Mouse (Mus musculus): ENCODE measurements around the gene Sidt2.

Sidt2 gene

GRCm38 (mm10) chr9:45946872-45947183 lies 8.2 kb downstream of the Sidt2 start:
- in situ Hi-C loops (cut with MboI, MseI), result no loop called here

- in situ Hi-C loops (cut with MboI, MseI), result no loop called here
These were observed 8.7 kb downstream of the Sidt2 start for GRCm38 (mm10) chr9:45946182-45946871.

GRCm38 (mm10) chr9:45945721-45946120 lies 9.3 kb downstream of the Sidt2 start:
- in situ Hi-C loops (cut with MboI, MseI), result no loop called here

GRCm38 (mm10) chr9:45944506-45945400 lies 10.3 kb downstream of the Sidt2 start:
- in situ Hi-C loops (cut with MboI, MseI), result no loop called here

- in situ Hi-C loops (cut with MboI, MseI), result no loop called here
These were observed 11.2 kb downstream of the Sidt2 start for GRCm38 (mm10) chr9:45943628-45944505.

GRCm38 (mm10) chr9:45942916-45943315 lies 12.1 kb downstream of the Sidt2 start:
- in situ Hi-C loops (cut with MboI, MseI), result no loop called here

- in situ Hi-C loops (cut with MboI, MseI), result no loop called here
These were observed 12.6 kb downstream of the Sidt2 start for GRCm38 (mm10) chr9:45942464-45942863.

- in situ Hi-C loops (cut with MboI, MseI), result no loop called here
These were observed 13.6 kb downstream of the Sidt2 start for GRCm38 (mm10) chr9:45941329-45941888.

- in situ Hi-C loops (cut with MboI, MseI), result no loop called here
These were observed 15.3 kb downstream of the Sidt2 start for GRCm38 (mm10) chr9:45939794-45940193.

GRCm38 (mm10) chr9:45938952-45939637 lies 16.0 kb downstream of the Sidt2 start:
- in situ Hi-C loops (cut with MboI, MseI), result no loop called here

GRCm38 (mm10) chr9:45938088-45938487 lies 17.0 kb downstream of the Sidt2 start:
- in situ Hi-C loops (cut with MboI, MseI), result no loop called here

- in situ Hi-C loops (cut with MboI, MseI), result no loop called here
These were observed 18.2 kb downstream of the Sidt2 start for GRCm38 (mm10) chr9:45936883-45937282.

- in situ Hi-C loops (cut with MboI, MseI), result no loop called here
These were observed 19.3 kb downstream of the Sidt2 start, which contains the start of gene Tagln for GRCm38 (mm10) chr9:45935628-45936210. Tagln (minus strand) TSS chr9:45936058.

GRCm38 (mm10) chr9:45932571-45933415 lies 22.3 kb downstream of the Sidt2 start:
- in situ Hi-C loops (cut with MboI, MseI), result no loop called here

GRCm38 (mm10) chr9:45931958-45932357 lies 23.1 kb downstream of the Sidt2 start:
- in situ Hi-C loops (cut with MboI, MseI), result no loop called here

GRCm38 (mm10) chr9:45929285-45929684 lies 25.8 kb downstream of the Sidt2 start:
- in situ Hi-C loops (cut with MboI, MseI), result no loop called here

- in situ Hi-C loops (cut with MboI, MseI), result no loop called here
These were observed 35.2 kb downstream of the Sidt2 start for GRCm38 (mm10) chr9:45919895-45920294.

GRCm38 (mm10) chr9:45917041-45917934 lies 37.8 kb downstream of the Sidt2 start:
- in situ Hi-C loops (cut with MboI, MseI), result no loop called here

- in situ Hi-C loops (cut with MboI, MseI), result no loop called here
These were observed 39.4 kb downstream of the Sidt2 start for GRCm38 (mm10) chr9:45915659-45916058.
